ENCODE assay signal across 8 mouse cellular contexts in genomic region chr6:90368976-90369724, GRCm38 (mm10). TPM values are rescaled to one million over a fixed set of nuclear protein-coding genes. Genes with fewer than 3 reads are reported as not detected.
DNase-seq lines count a peak whose midpoint lies in the region; ATAC-seq lines count a peak whose summit lies in the region.

Gene Zxdc, plus strand, starts transcription at chr6:90369492.

- peak within 1 kb of the TSS; percentile 89 for H3K9ac ChIP-seq in kidney, embryonic 15.5 days

- WGBS in heart, embryonic 10.5 days: 6% methylated on average over 41 of the region's 41 CpGs
- 5% methylated on average over 41 of the region's 41 CpGs for WGBS in kidney, embryonic 15.5 days

- H3K36me3 ChIP-seq in heart, embryonic 10.5 days: peaks cover 21% of the 10 kb centered on the region
- peaks cover 22% of the 10 kb centered on the region for H3K36me3 ChIP-seq in kidney, embryonic 15.5 days

- ATAC-seq in erythroblast, adult 5-6 weeks (replicated peaks; ENCODE audit: low FRiP score, poor library complexity, severe bottlenecking): peak; percentile 88
- peak; percentile 98 for ATAC-seq in kidney, embryonic 15.5 days (replicated peaks; ENCODE audit: low FRiP score)
- peak; percentile 84 for ATAC-seq in monocyte, adult 5-6 weeks (replicated peaks; ENCODE audit: insufficient number of reproducible peaks, low FRiP score, low TSS enrichment, poor library complexity, severe bottlenecking)

- peak within 1 kb of the TSS; percentile 80 for H3K4me3 ChIP-seq in heart, embryonic 10.5 days
- H3K4me3 ChIP-seq in kidney, embryonic 15.5 days (replicated peaks): peak within 1 kb of the TSS; percentile 95

- H3K27me3 ChIP-seq in heart, embryonic 10.5 days (ENCODE audit: insufficient read depth, poor library complexity, severe bottlenecking): no peaks in the 10 kb centered on the region
- no peaks in the 10 kb centered on the region for H3K27me3 ChIP-seq in kidney, embryonic 15.5 days

- peak within 1 kb of the TSS; percentile 94 for H3K4me2 ChIP-seq in kidney, embryonic 15.5 days

- H3K9me3 ChIP-seq in heart, embryonic 10.5 days: no peaks in the 10 kb centered on the region
- H3K9me3 ChIP-seq in kidney, embryonic 15.5 days (replicated peaks): no peaks in the 10 kb centered on the region

- H3K4me1 ChIP-seq in heart, embryonic 10.5 days: peaks cover 27% of the 10 kb centered on the region
- H3K4me1 ChIP-seq in kidney, embryonic 15.5 days: peaks cover 24% of the 10 kb centered on the region

- peak within 1 kb of the TSS; percentile 89 for H3K27ac ChIP-seq in heart, embryonic 10.5 days
- peak within 1 kb of the TSS; percentile 88 for H3K27ac ChIP-seq in kidney, embryonic 15.5 days

- peak; percentile 97 for DNase-seq in B cell, adult 2 months
- peak; percentile 99 for DNase-seq in brain, adult 2 months (ENCODE audit: low read depth, low spot score)
- DNase-seq in heart, embryonic 10.5 days (ENCODE audit: low spot score): peak; percentile 99
- peak; percentile 98 for DNase-seq in liver
- peak; percentile 96 to 98 for DNase-seq in spleen, postnatal 4 days (ENCODE audit: low spot score in 2 of 2)

RNA-seq across cellular contexts. Expression of gene Zxdc, which starts in this region (rescaled TPM):
- 2.7 and 3.1 TPM in 2 replicates for total RNA-seq in erythroblast, adult 5-6 weeks (2015; ENCODE audit: low replicate concordance)
- 3.5 and 4.5 TPM in 2 replicates for total RNA-seq in erythroblast, adult 5-6 weeks (2017; ENCODE audit: low replicate concordance)
- 5.3 and 5.5 TPM in 2 replicates for polyA plus RNA-seq in heart, embryonic 10.5 days (2016; fragmentation: Nextera tagmentation; extraction: Ambion mirVana)
- 8.9 and 9.1 TPM in 2 replicates for polyA plus RNA-seq in kidney, embryonic 15.5 days (2015; fragmentation: Nextera tagmentation; extraction: Ambion mirVana)
- total RNA-seq in monocyte, adult 5-6 weeks (2017): 7.6 to 13.6 TPM (median 9.1 TPM) in 3 replicates

Comparison
In these comparisons a context has a peak if more than half of its experiments do, and no peak if none do; other contexts are left out.
1. Peak in every context shown above with its lines: DNase-seq, ATAC-seq, H3K4me3 ChIP-seq and H3K27ac ChIP-seq.